Mouse (Mus musculus): ENCODE measurements around the gene Hoxd12. TPM values are rescaled to one million over a fixed set of nuclear protein-coding genes. Genes with fewer than 3 reads are reported as not detected.

Hoxd12 gene
- polyA plus RNA-seq, 1 experiment from 2014 or later = not detected

DNA sequence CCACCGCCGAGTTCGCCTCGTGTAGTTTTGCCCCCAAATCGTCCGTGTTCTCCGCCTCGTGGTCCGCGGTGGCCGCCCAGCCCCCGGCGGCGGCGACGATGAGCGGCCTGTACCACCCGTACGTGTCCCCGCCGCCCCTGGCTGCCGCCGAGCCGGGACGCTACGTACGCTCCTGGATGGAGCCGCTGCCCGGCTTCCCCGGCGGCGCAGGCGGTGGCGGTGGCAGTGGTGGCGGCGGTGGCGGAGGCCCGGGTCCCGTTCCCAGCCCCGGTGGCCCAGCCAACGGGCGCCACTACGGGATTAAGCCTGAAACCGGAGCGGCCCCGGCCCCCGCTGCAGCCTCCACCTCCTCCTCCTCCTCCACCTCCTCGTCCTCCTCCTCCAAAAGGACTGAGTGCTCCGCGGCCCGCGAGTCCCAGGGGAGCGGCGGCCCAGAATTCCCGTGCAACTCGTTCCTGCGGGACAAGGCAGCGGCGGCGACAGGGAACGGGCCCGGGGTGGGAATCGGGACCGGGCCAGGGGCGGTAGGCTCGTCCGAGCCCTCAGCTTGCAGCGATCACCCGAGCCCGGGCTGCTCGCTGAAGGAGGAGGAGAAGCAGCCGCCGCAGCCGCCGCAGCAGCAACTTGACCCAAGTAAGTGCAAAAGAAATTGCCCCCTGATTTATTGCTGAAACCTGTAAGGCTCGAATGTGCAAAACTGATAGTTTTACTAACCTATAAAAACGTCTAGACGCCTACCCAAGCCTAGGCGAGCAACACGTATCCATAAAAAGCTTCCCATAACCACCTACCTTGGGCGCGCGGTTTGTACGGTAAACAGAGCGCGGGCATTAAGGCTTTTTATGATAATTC is 23.6 kb downstream of the Hoxd12 start:
- whole genome bisulfite sequencing = under 1% methylated on average over 86 of the region's 86 CpGs
- Histone ChIP-seq H3K27me3 (ENCODE audit: control insufficient read depth, insufficient read depth, low read length) (peaks cover 90% of the 10 kb centered on the region), H3K4me1 (ENCODE audit: control insufficient read depth, insufficient read depth, low read length) (peaks cover 7% of the 10 kb centered on the region; the same call in 1 of the 2 replicates), H3K4me2 (ENCODE audit: low read depth, low read length) (peak overlapping the region; percentile 65), H3K4me3 (ENCODE audit: low read length) (peak overlapping the region; percentile 44), H3K36me3 (ENCODE audit: control insufficient read depth, insufficient read depth) (no peaks in the 10 kb centered on the region), H3K9me3 (replicated peaks; ENCODE audit: control insufficient read depth, low read length) (no peaks in the 10 kb centered on the region), H3K27ac (ENCODE audit: low read length) (no peak overlapping the region), H3K9ac (ENCODE audit: low read length) (no peak overlapping the region)
- ATAC-seq (replicated peaks; ENCODE audit: extremely low read depth, insufficient read depth, low FRiP score) = no peak

DNA sequence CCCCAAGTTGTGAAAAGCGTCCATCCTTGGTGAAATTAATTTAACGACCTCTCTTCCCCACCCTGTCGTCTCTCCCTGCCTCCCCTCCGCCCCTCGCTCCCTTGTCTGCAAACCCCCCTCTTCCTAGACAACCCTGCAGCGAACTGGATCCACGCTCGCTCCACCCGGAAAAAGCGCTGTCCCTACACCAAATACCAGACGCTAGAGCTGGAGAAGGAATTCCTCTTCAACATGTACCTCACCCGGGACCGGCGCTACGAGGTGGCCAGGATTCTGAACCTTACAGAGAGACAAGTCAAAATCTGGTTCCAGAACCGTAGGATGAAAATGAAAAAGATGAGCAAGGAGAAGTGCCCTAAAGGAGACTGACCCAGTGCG is 24.2 kb downstream of the Hoxd12 start:
- Histone ChIP-seq H3K27me3 (ENCODE audit: control insufficient read depth, insufficient read depth, low read length) (peaks cover 90% of the 10 kb centered on the region), H3K9me3 (replicated peaks; ENCODE audit: control insufficient read depth, low read length) (no peaks in the 10 kb centered on the region), H3K4me2 (ENCODE audit: low read depth, low read length) (no peak overlapping the region), H3K9ac (ENCODE audit: low read length) (no peak overlapping the region), H3K27ac (ENCODE audit: low read length) (no peak overlapping the region), H3K4me1 (ENCODE audit: control insufficient read depth, insufficient read depth, low read length) (peaks cover 7% of the 10 kb centered on the region; the same call in 1 of the 2 replicates), H3K4me3 (ENCODE audit: low read length) (no peak overlapping the region), H3K36me3 (ENCODE audit: control insufficient read depth, insufficient read depth) (no peaks in the 10 kb centered on the region)
- 2% methylated on average over 17 of the region's 17 CpGs for WGBS
- ATAC-seq (replicated peaks; ENCODE audit: extremely low read depth, insufficient read depth, low FRiP score) = no peak

- Histone ChIP-seq H3K27ac (ENCODE audit: low read length) (no peak overlapping the region), H3K36me3 (ENCODE audit: control insufficient read depth, insufficient read depth) (no peaks in the 10 kb centered on the region), H3K4me3 (ENCODE audit: low read length) (no peak overlapping the region), H3K9ac (ENCODE audit: low read length) (no peak overlapping the region), H3K4me1 (ENCODE audit: control insufficient read depth, insufficient read depth, low read length) (peaks cover 9% of the 10 kb centered on the region), H3K9me3 (replicated peaks; ENCODE audit: control insufficient read depth, low read length) (no peaks in the 10 kb centered on the region), H3K27me3 (ENCODE audit: control insufficient read depth, insufficient read depth, low read length) (peaks cover 89% of the 10 kb centered on the region), H3K4me2 (ENCODE audit: low read depth, low read length) (no peak overlapping the region)
- 5% methylated on average over 23 of the region's 23 CpGs for WGBS
- ATAC-seq (replicated peaks; ENCODE audit: extremely low read depth, insufficient read depth, low FRiP score) = no peak
Measured at GRCm38 (mm10) chr2:74699664-74700545, 25.1 kb downstream of the Hoxd12 start.

GRCm38 (mm10) chr2:74700546-74701112 is 25.8 kb downstream of the Hoxd12 start:
- WGBS = 8% methylated on average over 22 of the region's 22 CpGs
- ATAC-seq (replicated peaks; ENCODE audit: extremely low read depth, insufficient read depth, low FRiP score) = no peak
- peaks cover 89% of the 10 kb centered on the region for H3K27me3 ChIP-seq (ENCODE audit: control insufficient read depth, insufficient read depth, low read length)

DNA sequence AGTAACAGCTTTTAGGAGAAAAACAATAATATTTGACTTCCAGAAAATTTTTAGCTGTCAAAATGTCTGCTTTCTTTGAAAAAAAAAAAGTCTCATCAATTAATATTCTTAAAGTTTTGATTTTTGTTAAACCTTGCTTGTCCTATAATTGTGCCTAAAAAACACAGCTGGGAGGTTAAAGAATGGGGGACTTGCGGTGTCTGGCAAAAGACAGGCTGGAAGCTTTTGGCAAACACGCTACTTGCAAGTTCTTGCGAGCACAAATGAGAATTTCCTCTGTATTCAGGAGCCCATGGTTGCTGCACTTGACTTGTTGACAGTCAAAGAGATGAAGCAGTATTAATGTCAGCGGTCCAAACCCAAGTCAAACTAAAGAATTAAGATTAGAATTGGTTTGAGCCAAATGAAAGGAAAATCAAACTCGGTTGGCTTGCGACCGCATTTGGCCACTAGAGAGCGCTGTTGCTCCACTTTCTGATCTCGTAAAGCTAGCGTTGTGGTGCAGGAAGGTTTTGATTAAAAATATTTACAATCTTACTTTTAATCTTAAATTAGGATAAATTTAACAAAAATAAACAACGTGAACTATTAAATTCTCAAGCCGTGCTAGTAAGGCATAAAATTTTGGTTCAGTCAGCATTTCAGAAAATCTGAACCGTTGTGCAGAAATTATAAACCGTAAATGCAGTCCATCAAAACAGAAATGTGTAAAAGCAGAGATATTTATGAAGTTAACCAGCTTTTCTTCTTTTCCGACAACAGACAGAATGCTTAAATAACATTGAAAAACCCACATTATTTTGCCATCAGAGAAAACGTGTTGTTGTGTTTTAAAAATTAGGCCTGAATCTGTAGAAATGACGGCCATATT is 27.4 kb downstream of the Hoxd12 start:
- Histone ChIP-seq H3K4me2 (ENCODE audit: low read depth, low read length) (no peak overlapping the region), H3K9me3 (replicated peaks; ENCODE audit: control insufficient read depth, low read length) (no peaks in the 10 kb centered on the region), H3K9ac (ENCODE audit: low read length) (no peak overlapping the region), H3K4me3 (ENCODE audit: low read length) (no peak overlapping the region), H3K27me3 (ENCODE audit: control insufficient read depth, insufficient read depth, low read length) (peaks cover 88% of the 10 kb centered on the region), H3K36me3 (ENCODE audit: control insufficient read depth, insufficient read depth) (no peaks in the 10 kb centered on the region), H3K4me1 (ENCODE audit: control insufficient read depth, insufficient read depth, low read length) (peaks cover 10% of the 10 kb centered on the region), H3K27ac (ENCODE audit: low read length) (no peak overlapping the region)
- ATAC-seq (replicated peaks; ENCODE audit: extremely low read depth, insufficient read depth, low FRiP score) = no peak
- 14% methylated on average over 17 of the region's 17 CpGs for WGBS

More at GRCm38 (mm10) chr2:74700546-74701112, 25.8 kb downstream of the Hoxd12 start:
- Histone ChIP-seq H3K4me3 (ENCODE audit: low read length) (no peak overlapping the region), H3K36me3 (ENCODE audit: control insufficient read depth, insufficient read depth) (no peaks in the 10 kb centered on the region), H3K4me2 (ENCODE audit: low read depth, low read length) (no peak overlapping the region), H3K9me3 (replicated peaks; ENCODE audit: control insufficient read depth, low read length) (no peaks in the 10 kb centered on the region), H3K27ac (ENCODE audit: low read length) (no peak overlapping the region), H3K4me1 (ENCODE audit: control insufficient read depth, insufficient read depth, low read length) (peaks cover 10% of the 10 kb centered on the region), H3K9ac (ENCODE audit: low read length) (no peak overlapping the region)

DNA sequence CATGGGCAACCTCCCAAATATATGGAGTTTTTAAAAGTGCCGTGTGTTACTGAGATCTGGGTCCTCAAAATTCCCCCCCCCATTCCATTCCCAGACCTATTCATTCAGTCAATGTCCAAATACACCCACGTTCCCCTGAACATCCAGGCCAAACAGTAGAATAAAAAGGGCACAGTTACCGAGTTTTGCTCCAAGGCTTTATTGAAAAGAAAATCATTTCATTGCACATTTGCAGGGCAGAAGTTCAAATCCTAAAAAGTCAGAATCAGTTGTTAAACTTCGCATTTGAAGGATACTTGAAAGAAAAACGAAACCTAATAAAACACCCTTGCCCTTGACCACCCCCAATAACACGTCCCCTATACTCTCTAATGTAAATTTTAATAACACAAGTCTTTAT is 28.0 kb downstream of the Hoxd12 start:
- Histone ChIP-seq H3K4me2 (ENCODE audit: low read depth, low read length) (no peak overlapping the region), H3K9me3 (replicated peaks; ENCODE audit: control insufficient read depth, low read length) (no peaks in the 10 kb centered on the region), H3K36me3 (ENCODE audit: control insufficient read depth, insufficient read depth) (no peaks in the 10 kb centered on the region), H3K27me3 (ENCODE audit: control insufficient read depth, insufficient read depth, low read length) (peaks cover 88% of the 10 kb centered on the region), H3K4me3 (ENCODE audit: low read length) (no peak overlapping the region), H3K27ac (ENCODE audit: low read length) (no peak overlapping the region), H3K4me1 (ENCODE audit: control insufficient read depth, insufficient read depth, low read length) (peaks cover 7% of the 10 kb centered on the region; the same call in 1 of the 2 replicates), H3K9ac (ENCODE audit: low read length) (no peak overlapping the region)
- ATAC-seq (replicated peaks; ENCODE audit: extremely low read depth, insufficient read depth, low FRiP score) = no peak
- WGBS = 24% methylated on average over 6 of the region's 6 CpGs

- Histone ChIP-seq H3K27me3 (ENCODE audit: control insufficient read depth, insufficient read depth, low read length) (peaks cover 89% of the 10 kb centered on the region), H3K4me3 (ENCODE audit: low read length) (no peak overlapping the region), H3K4me2 (ENCODE audit: low read depth, low read length) (no peak overlapping the region), H3K9me3 (replicated peaks; ENCODE audit: control insufficient read depth, low read length) (no peaks in the 10 kb centered on the region), H3K4me1 (ENCODE audit: control insufficient read depth, insufficient read depth, low read length) (peaks cover 3% of the 10 kb centered on the region; the same call in 1 of the 2 replicates), H3K27ac (ENCODE audit: low read length) (no peak overlapping the region), H3K36me3 (ENCODE audit: control insufficient read depth, insufficient read depth) (no peaks in the 10 kb centered on the region), H3K9ac (ENCODE audit: low read length) (no peak overlapping the region)
- no peak for ATAC-seq (replicated peaks; ENCODE audit: extremely low read depth, insufficient read depth, low FRiP score)
- 8% methylated on average over 10 of the region's 10 CpGs for WGBS
Measured at GRCm38 (mm10) chr2:74703317-74703716, 28.5 kb downstream of the Hoxd12 start.

DNA sequence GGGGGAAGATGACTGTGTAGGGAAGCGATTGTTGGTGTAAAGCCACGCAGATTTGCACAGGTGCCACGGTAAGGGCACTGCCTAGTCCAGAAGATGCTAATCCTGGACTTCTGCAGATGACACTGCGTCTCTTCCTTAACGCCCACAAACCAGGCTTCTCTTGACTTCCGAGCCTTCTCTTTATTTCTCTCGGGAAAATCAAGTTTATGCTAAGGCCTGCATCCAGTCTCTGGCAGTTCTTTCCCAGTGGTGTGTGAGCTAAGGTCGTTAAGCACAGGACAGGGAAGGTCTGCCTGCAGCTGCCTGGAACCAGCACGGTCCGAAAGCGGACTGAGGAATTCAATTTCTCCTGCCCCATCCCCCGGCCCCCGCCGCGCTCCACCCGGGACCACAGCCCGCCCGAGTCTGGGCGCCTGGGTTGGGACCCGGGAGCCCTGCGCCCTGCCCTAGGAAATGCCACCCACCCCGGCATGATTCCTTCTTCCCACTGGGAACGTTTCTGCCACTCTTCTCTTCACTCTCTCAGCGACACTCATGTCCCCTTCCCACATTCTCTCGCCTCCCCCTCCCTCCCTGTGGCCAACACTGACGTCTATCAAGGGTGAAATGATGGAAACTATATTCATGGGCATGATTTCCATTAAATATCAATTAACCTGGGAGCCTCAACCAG is 29.0 kb downstream of the Hoxd12 start:
- no peak for ATAC-seq (replicated peaks; ENCODE audit: extremely low read depth, insufficient read depth, low FRiP score)
- no peak overlapping the region for H3K9ac ChIP-seq (ENCODE audit: low read length)
- no peak overlapping the region for H3K27ac ChIP-seq (ENCODE audit: low read length)
- no peaks in the 10 kb centered on the region for H3K9me3 ChIP-seq (replicated peaks; ENCODE audit: control insufficient read depth, low read length)
- H3K4me2 ChIP-seq (ENCODE audit: low read depth, low read length) = no peak overlapping the region
- whole genome bisulfite sequencing = 4% methylated on average over 26 of the region's 26 CpGs
- H3K4me3 ChIP-seq (ENCODE audit: low read length) = no peak overlapping the region
- H3K36me3 ChIP-seq (ENCODE audit: control insufficient read depth, insufficient read depth) = no peaks in the 10 kb centered on the region
- H3K27me3 ChIP-seq (ENCODE audit: control insufficient read depth, insufficient read depth, low read length) = peaks cover 92% of the 10 kb centered on the region
- peaks cover 3% of the 10 kb centered on the region; the same call in 1 of the 2 replicates for H3K4me1 ChIP-seq (ENCODE audit: control insufficient read depth, insufficient read depth, low read length)
